Mouse (Mus musculus) kidney, embryonic 15.5 days (tissue): ENCODE data around the gene Usp48. TPM values are rescaled to one million over a fixed set of nuclear protein-coding genes. Genes with fewer than 3 reads are reported as not detected.
A peak's percentile ranks its signal among the peaks of the same experiment; 100 is the strongest.

Experiments
- ATAC-seq: fragments of 200-750 bp; cut with Nextera tagmentation; replicated peaks from 2 replicates; pipeline ENCODE4 v1.8.0; 2017; ENCODE audit warnings: moderate TSS enrichment; ENCODE audit not compliant: low FRiP score
- H3K27ac ChIP-seq: fragments of 300-500 bp; sonication (generic); 2 replicates; pipeline ENCODE4 v1.5.1; 2015; ENCODE audit warnings: mild to moderate bottlenecking, inconsistent platforms
- H3K27me3 ChIP-seq: fragments of 300-500 bp; sonication (generic); 2 replicates; pipeline ENCODE4 v1.6.1; 2015; ENCODE audit warnings: inconsistent platforms
- H3K36me3 ChIP-seq: fragments of 300-500 bp; sonication (generic); 2 replicates; pipeline ENCODE4 v1.6.1; 2015; ENCODE audit warnings: inconsistent platforms
- H3K4me1 ChIP-seq: fragments of 300-500 bp; sonication (generic); 2 replicates; pipeline ENCODE4 v1.6.1; 2015; ENCODE audit warnings: inconsistent platforms
- H3K4me2 ChIP-seq: fragments of 300-500 bp; sonication (generic); 2 replicates; pipeline ENCODE4 v1.6.1; 2015; ENCODE audit warnings: moderate library complexity, mild to moderate bottlenecking, inconsistent platforms
- H3K4me3 ChIP-seq: fragments of 300-500 bp; sonication (generic); replicated peaks from 2 replicates; pipeline ENCODE4 v1.5.1; 2015; ENCODE audit warnings: mild to moderate bottlenecking, inconsistent platforms
- H3K9ac ChIP-seq: fragments of 300-500 bp; sonication (generic); 2 replicates; pipeline ENCODE4 v1.6.1; 2015; ENCODE audit warnings: mild to moderate bottlenecking, inconsistent platforms
- H3K9me3 ChIP-seq: fragments of 300-500 bp; sonication (generic); replicated peaks from 2 replicates; pipeline ENCODE4 v1.6.1; 2016; ENCODE audit warnings: inconsistent platforms
- WGBS: fragments of 180-500 bp; shearing (Covaris S2); methylation state at CpG from one replicate; pipeline ENCODE4 v1.1.7; 2015; ENCODE audit warnings: mixed read lengths; 5-methylcytosine and 5-hydroxymethylcytosine counted together
- polyA plus RNA-seq: library from polyadenylated mRNA; unstranded; fragments of >200 nt; fragmentation: Nextera tagmentation; extraction: Ambion mirVana; gene quantifications from 2 replicates; pipeline ENCODE4 v1.2.1, GENCODE M21; 2015

Gene Usp48
- polyA plus RNA-seq, 1 experiment from 2014 or later: 72.9 TPM

- ATAC-seq: no peak
- Histone ChIP-seq H3K9ac (no peak overlapping the region), H3K4me3 (no peak overlapping the region), H3K27me3 (peaks cover 49% of the 10 kb centered on the region), H3K4me2 (no peak overlapping the region), H3K9me3 (no peaks in the 10 kb centered on the region), H3K4me1 (peaks cover 19% of the 10 kb centered on the region), H3K36me3 (no peaks in the 10 kb centered on the region), H3K27ac (no peak overlapping the region)
- 78% methylated on average over 2 of the region's 2 CpGs for WGBS
Observed at GRCm38 (mm10) chr4:137679979-137680550, 86.5 kb downstream of the Usp48 start.

GRCm38 (mm10) chr4:137680721-137681120 is 87.2 kb downstream of the Usp48 start:
- peaks cover 49% of the 10 kb centered on the region for H3K27me3 ChIP-seq
- H3K9me3 ChIP-seq: no peaks in the 10 kb centered on the region
- no peak overlapping the region for H3K27ac ChIP-seq
- peaks cover 19% of the 10 kb centered on the region for H3K4me1 ChIP-seq
- H3K9ac ChIP-seq: no peak overlapping the region
- 35% methylated on average over 7 of the region's 7 CpGs for WGBS
- H3K36me3 ChIP-seq: no peaks in the 10 kb centered on the region
- no peak overlapping the region for H3K4me3 ChIP-seq
- H3K4me2 ChIP-seq: no peak overlapping the region
- no peak for ATAC-seq

GRCm38 (mm10) chr4:137681408-137682104 is 88.0 kb downstream of the Usp48 start:
- 5% methylated on average over 52 of the region's 52 CpGs for WGBS
- Histone ChIP-seq H3K27me3 (peaks cover 49% of the 10 kb centered on the region), H3K4me1 (peaks cover 16% of the 10 kb centered on the region), H3K4me2 (peak overlapping the region; percentile 68), H3K36me3 (no peaks in the 10 kb centered on the region), H3K4me3 (peak overlapping the region; percentile 38), H3K9ac (no peak overlapping the region), H3K9me3 (no peaks in the 10 kb centered on the region), H3K27ac (no peak overlapping the region)
- 0 out of 2 replicates have a peak, but pooled peaks have one; percentile 26 for ATAC-seq

GRCm38 (mm10) chr4:137682961-137683453 is 89.5 kb downstream of the Usp48 start:
- Histone ChIP-seq H3K27ac (no peak overlapping the region), H3K4me1 (peaks cover 23% of the 10 kb centered on the region), H3K4me3 (no peak overlapping the region), H3K36me3 (no peaks in the 10 kb centered on the region), H3K9me3 (no peaks in the 10 kb centered on the region), H3K27me3 (peaks cover 49% of the 10 kb centered on the region), H3K4me2 (no peak overlapping the region), H3K9ac (no peak overlapping the region)
- 50% methylated on average over 7 of the region's 7 CpGs for WGBS
- no peak for ATAC-seq

GRCm38 (mm10) chr4:137684830-137685343 is 91.3 kb downstream of the Usp48 start:
- no peak overlapping the region for H3K27ac ChIP-seq
- H3K9me3 ChIP-seq: no peaks in the 10 kb centered on the region
- H3K9ac ChIP-seq: no peak overlapping the region
- no peak overlapping the region for H3K4me3 ChIP-seq
- H3K36me3 ChIP-seq: no peaks in the 10 kb centered on the region
- 29% methylated on average over 9 of the region's 9 CpGs for WGBS
- H3K27me3 ChIP-seq: peaks cover 43% of the 10 kb centered on the region
- ATAC-seq: no peak
- no peak overlapping the region for H3K4me2 ChIP-seq
- H3K4me1 ChIP-seq: peaks cover 23% of the 10 kb centered on the region

- Histone ChIP-seq H3K27me3 (peaks cover 28% of the 10 kb centered on the region), H3K36me3 (no peaks in the 10 kb centered on the region), H3K4me3 (no peak overlapping the region), H3K27ac (no peak overlapping the region), H3K4me2 (no peak overlapping the region), H3K4me1 (peaks cover 15% of the 10 kb centered on the region), H3K9me3 (no peaks in the 10 kb centered on the region), H3K9ac (no peak overlapping the region)
- ATAC-seq: no peak
- WGBS: 82% methylated on average over 5 of the region's 5 CpGs
Observed at GRCm38 (mm10) chr4:137686303-137686702, 92.7 kb downstream of the Usp48 start.

- 43% methylated on average over 14 of the region's 14 CpGs for WGBS
- no peak overlapping the region for H3K4me3 ChIP-seq
- no peaks in the 10 kb centered on the region for H3K9me3 ChIP-seq
- no peak overlapping the region for H3K9ac ChIP-seq
- peaks cover 18% of the 10 kb centered on the region for H3K27me3 ChIP-seq
- no peak for ATAC-seq
- H3K36me3 ChIP-seq: no peaks in the 10 kb centered on the region
- H3K27ac ChIP-seq: no peak overlapping the region
- no peak overlapping the region for H3K4me2 ChIP-seq
- H3K4me1 ChIP-seq: peaks cover 7% of the 10 kb centered on the region; the same call in 1 of the 2 replicates
Observed at GRCm38 (mm10) chr4:137687234-137687825, 93.8 kb downstream of the Usp48 start.

- Histone ChIP-seq H3K9me3 (no peaks in the 10 kb centered on the region), H3K27ac (no peak overlapping the region), H3K4me3 (no peak overlapping the region), H3K9ac (no peak overlapping the region), H3K27me3 (no peaks in the 10 kb centered on the region), H3K4me2 (no peak overlapping the region), H3K36me3 (no peaks in the 10 kb centered on the region), H3K4me1 (peaks cover 19% of the 10 kb centered on the region)
- ATAC-seq: no peak
- WGBS: 77% methylated on average over 10 of the region's 10 CpGs
Observed at GRCm38 (mm10) chr4:137692107-137692902, 98.8 kb downstream of the Usp48 start.

- no peak overlapping the region for H3K9ac ChIP-seq
- no peaks in the 10 kb centered on the region for H3K9me3 ChIP-seq
- 81% methylated on average over 8 of the region's 8 CpGs for WGBS
- H3K36me3 ChIP-seq: no peaks in the 10 kb centered on the region
- H3K4me1 ChIP-seq: peaks cover 36% of the 10 kb centered on the region
- H3K4me3 ChIP-seq: no peak overlapping the region
- no peak overlapping the region for H3K27ac ChIP-seq
- no peak for ATAC-seq
- no peak overlapping the region for H3K4me2 ChIP-seq
- no peaks in the 10 kb centered on the region for H3K27me3 ChIP-seq
Observed at GRCm38 (mm10) chr4:137695300-137695699, 101.7 kb downstream of the Usp48 start.

- H3K4me2 ChIP-seq: no peak overlapping the region
- H3K27me3 ChIP-seq: no peaks in the 10 kb centered on the region
- no peak overlapping the region for H3K9ac ChIP-seq
- no peaks in the 10 kb centered on the region for H3K9me3 ChIP-seq
- H3K27ac ChIP-seq: peak overlapping the region; percentile 51; the same call in 1 of the 2 replicates
- H3K4me1 ChIP-seq: peaks cover 37% of the 10 kb centered on the region
- 20% methylated on average over 4 of the region's 4 CpGs for WGBS
- ATAC-seq: no peak
- H3K36me3 ChIP-seq: no peaks in the 10 kb centered on the region
- no peak overlapping the region for H3K4me3 ChIP-seq
Observed at GRCm38 (mm10) chr4:137695900-137696299, 102.3 kb downstream of the Usp48 start.

- no peak overlapping the region for H3K4me3 ChIP-seq
- H3K27me3 ChIP-seq: no peaks in the 10 kb centered on the region
- H3K36me3 ChIP-seq: no peaks in the 10 kb centered on the region
- peak; percentile 50; the same call in 1 of the 2 replicates for ATAC-seq
- H3K9me3 ChIP-seq: no peaks in the 10 kb centered on the region
- H3K4me1 ChIP-seq: peaks cover 44% of the 10 kb centered on the region
- no peak overlapping the region for H3K4me2 ChIP-seq
- H3K9ac ChIP-seq: no peak overlapping the region
- peak overlapping the region; percentile 79 for H3K27ac ChIP-seq
- WGBS: 62% methylated on average over 13 of the region's 13 CpGs
Observed at GRCm38 (mm10) chr4:137697156-137697885, 103.8 kb downstream of the Usp48 start.
